Mouse (Mus musculus) effector memory CD4-positive, alpha-beta T cell, adult 5 months (primary cell): ENCODE data around the gene Gbp6. TPM values are rescaled to one million over a fixed set of nuclear protein-coding genes. Genes with fewer than 3 reads are reported as not detected.

Source experiments
- polyA plus RNA-seq: library from polyadenylated mRNA; unstranded; fragments of 100-300 nt; shearing (Covaris generic); gene quantifications from one replicate; pipeline ENCODE4 v1.2.1, GENCODE M21; 2017

The Gbp6 gene
- polyA plus RNA-seq, result 43.4 TPM

GRCm38 (mm10) chr5:105293226-105294165 is at the start of gene Gbp6, which contains the start of gene Gm43302:
Gene Gbp6, minus strand, starts transcription at chr5:105293698.
Gene Gm43302, minus strand, starts transcription at chr5:105293695.

DNA sequence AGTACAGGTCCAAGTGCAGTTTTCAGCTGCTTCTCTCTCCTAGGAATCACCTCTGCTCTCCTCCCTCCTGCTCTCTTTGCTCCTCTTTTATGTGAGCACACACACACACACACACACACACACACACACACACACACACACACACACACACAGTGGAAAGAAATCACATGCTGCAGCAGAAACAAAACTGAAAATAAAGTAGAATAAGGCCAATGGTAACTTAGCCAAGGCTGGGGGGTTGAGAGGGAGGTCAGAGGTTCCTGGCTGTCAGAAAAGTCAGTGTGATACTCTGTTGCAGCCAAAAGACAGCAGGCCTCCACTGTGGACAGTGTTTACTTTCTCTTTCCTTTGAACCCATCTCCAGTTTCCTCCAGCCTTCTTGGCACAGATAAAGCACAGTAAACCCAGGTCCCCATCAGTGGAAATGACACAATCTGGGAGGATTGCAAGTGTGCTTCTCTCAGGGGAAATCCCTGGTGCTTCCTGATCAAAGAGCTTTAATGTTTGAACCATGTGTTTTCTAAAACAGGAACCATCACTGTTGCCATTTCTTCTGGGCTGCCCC is 53.9 kb downstream of the Gbp6 start, which contains the start of gene Gbp10:
Gbp10 (minus strand) TSS at position 51 of the 565 bp plus-strand sequence.

Other genes starting within 250 kb of the Gbp6 start
- 88.8 TPM for gene Gbp9, start 154.2 kb downstream of the Gbp6 start, polyA plus RNA-seq
- 58.9 TPM for gene Gbp8, start 154.2 kb downstream of the Gbp6 start, polyA plus RNA-seq
- gene Gbp4, start 154.1 kb downstream of the Gbp6 start, polyA plus RNA-seq, result 136 TPM
- 8.8 TPM for gene Gbp10, start 54.2 kb downstream of the Gbp6 start, polyA plus RNA-seq
- gene Gm43302, start within 50 bp of the Gbp6 start, polyA plus RNA-seq, result 0.42 TPM
- gene Lrrc8b, start 122.1 kb upstream of the Gbp6 start, polyA plus RNA-seq, result 5.7 TPM
- gene Lrrc8c, start 225.7 kb upstream of the Gbp6 start, polyA plus RNA-seq, result 84.7 TPM